Mouse (Mus musculus): ENCODE results near the gene Anxa5. TPM values are rescaled to one million over a fixed set of nuclear protein-coding genes. Genes with fewer than 3 reads are reported as not detected.

The Anxa5 gene
- total and polyA plus RNA-seq, 2 experiments from 2014 or later, result 41.2 to 47.2 TPM

- Histone ChIP-seq H3K27me3 (ENCODE audit: insufficient read depth, low read length) (no peaks in the 10 kb centered on the region), H3K9me3 (ENCODE audit: low read length) (no peaks in the 10 kb centered on the region), H3K4me2 (ENCODE audit: low read depth) (no peak overlapping the region), H3K4me3 (ENCODE audit: low read depth, low read length) (no peak overlapping the region), H3K36me3 (ENCODE audit: insufficient read depth) (no peaks in the 10 kb centered on the region), H3K9ac (no peak overlapping the region), H3K27ac (ENCODE audit: low read depth, low read length) (no peak overlapping the region), H3K4me1 (ENCODE audit: insufficient read depth) (no peaks in the 10 kb centered on the region)
- no peak for TF ChIP-seq CTCF (IDR thresholded peaks at IDR 0.05; ENCODE audit: low read depth)
- ATAC-seq (peak; percentile 48), DNase-seq (no peak)
- 42% methylated on average over 10 of the region's 10 CpGs for WGBS
Measured at GRCm38 (mm10) chr3:36505809-36506735, 30.4 kb upstream of the Anxa5 start.

GRCm38 (mm10) chr3:36505306-36505705, 29.6 kb upstream of the Anxa5 start:
- no peak overlapping the region for H3K4me3 ChIP-seq (ENCODE audit: low read depth, low read length)
- no peak overlapping the region for H3K9ac ChIP-seq
- ATAC-seq, result no peak
- H3K9me3 ChIP-seq (ENCODE audit: low read length), result no peaks in the 10 kb centered on the region
- H3K27me3 ChIP-seq (ENCODE audit: insufficient read depth, low read length), result no peaks in the 10 kb centered on the region
- DNase-seq, result no peak
- TF ChIP-seq CTCF (IDR thresholded peaks at IDR 0.05; ENCODE audit: low read depth), result no peak
- no peaks in the 10 kb centered on the region for H3K4me1 ChIP-seq (ENCODE audit: insufficient read depth)
- H3K27ac ChIP-seq (ENCODE audit: low read depth, low read length), result no peak overlapping the region
- 68% methylated on average over 8 of the region's 8 CpGs for WGBS
- no peaks in the 10 kb centered on the region for H3K36me3 ChIP-seq (ENCODE audit: insufficient read depth)
- no peak overlapping the region for H3K4me2 ChIP-seq (ENCODE audit: low read depth)

GRCm38 (mm10) chr3:36501546-36501945, 25.9 kb upstream of the Anxa5 start:
- ATAC-seq (no peak), DNase-seq (no peak)
- no peak overlapping the region for H3K4me3 ChIP-seq (ENCODE audit: low read depth, low read length)
- no peak overlapping the region for H3K4me2 ChIP-seq (ENCODE audit: low read depth)
- no peak overlapping the region for H3K27ac ChIP-seq (ENCODE audit: low read depth, low read length)
- no peaks in the 10 kb centered on the region for H3K9me3 ChIP-seq (ENCODE audit: low read length)
- 68% methylated on average over 7 of the region's 7 CpGs for WGBS
- no peak for TF ChIP-seq CTCF (IDR thresholded peaks at IDR 0.05; ENCODE audit: low read depth)
- no peak overlapping the region for H3K9ac ChIP-seq
- no peaks in the 10 kb centered on the region for H3K27me3 ChIP-seq (ENCODE audit: insufficient read depth, low read length)
- H3K36me3 ChIP-seq (ENCODE audit: insufficient read depth), result no peaks in the 10 kb centered on the region
- no peaks in the 10 kb centered on the region for H3K4me1 ChIP-seq (ENCODE audit: insufficient read depth)

- Histone ChIP-seq H3K36me3 (ENCODE audit: insufficient read depth) (no peaks in the 10 kb centered on the region), H3K4me1 (ENCODE audit: insufficient read depth) (no peaks in the 10 kb centered on the region), H3K9me3 (ENCODE audit: low read length) (no peaks in the 10 kb centered on the region), H3K4me3 (ENCODE audit: low read depth, low read length) (no peak overlapping the region), H3K27ac (ENCODE audit: low read depth, low read length) (no peak overlapping the region), H3K27me3 (ENCODE audit: insufficient read depth, low read length) (no peaks in the 10 kb centered on the region), H3K9ac (no peak overlapping the region), H3K4me2 (ENCODE audit: low read depth) (no peak overlapping the region)
- no peak for DNase-seq
- WGBS, result 90% methylated on average over 8 of the region's 8 CpGs
- ATAC-seq, result no peak
- no peak for TF ChIP-seq CTCF (IDR thresholded peaks at IDR 0.05; ENCODE audit: low read depth)
Measured at GRCm38 (mm10) chr3:36500976-36501375, 25.3 kb upstream of the Anxa5 start.

- no peaks in the 10 kb centered on the region for H3K36me3 ChIP-seq (ENCODE audit: insufficient read depth)
- ATAC-seq (no peak), DNase-seq (no peak)
- H3K27me3 ChIP-seq (ENCODE audit: insufficient read depth, low read length), result no peaks in the 10 kb centered on the region
- no peak overlapping the region for H3K9ac ChIP-seq
- TF ChIP-seq CTCF (IDR thresholded peaks at IDR 0.05; ENCODE audit: low read depth), result no peak
- no peak overlapping the region for H3K4me2 ChIP-seq (ENCODE audit: low read depth)
- no peaks in the 10 kb centered on the region for H3K9me3 ChIP-seq (ENCODE audit: low read length)
- H3K4me3 ChIP-seq (ENCODE audit: low read depth, low read length), result no peak overlapping the region
- H3K27ac ChIP-seq (ENCODE audit: low read depth, low read length), result no peak overlapping the region
- WGBS, result 94% methylated on average over 7 of the region's 7 CpGs
- no peaks in the 10 kb centered on the region for H3K4me1 ChIP-seq (ENCODE audit: insufficient read depth)
Measured at GRCm38 (mm10) chr3:36499418-36499817, 23.7 kb upstream of the Anxa5 start.

- 83% methylated on average over 6 of the region's 6 CpGs for WGBS
- DNase-seq, result no peak
- H3K9ac ChIP-seq, result no peak overlapping the region
- no peaks in the 10 kb centered on the region for H3K9me3 ChIP-seq (ENCODE audit: low read length)
- no peak overlapping the region for H3K27ac ChIP-seq (ENCODE audit: low read depth, low read length)
- H3K4me3 ChIP-seq (ENCODE audit: low read depth, low read length), result no peak overlapping the region
- no peak for ATAC-seq
- no peak overlapping the region for H3K4me2 ChIP-seq (ENCODE audit: low read depth)
- no peak for TF ChIP-seq CTCF (IDR thresholded peaks at IDR 0.05; ENCODE audit: low read depth)
- H3K36me3 ChIP-seq (ENCODE audit: insufficient read depth), result no peaks in the 10 kb centered on the region
- no peaks in the 10 kb centered on the region for H3K27me3 ChIP-seq (ENCODE audit: insufficient read depth, low read length)
- no peaks in the 10 kb centered on the region for H3K4me1 ChIP-seq (ENCODE audit: insufficient read depth)
Measured at GRCm38 (mm10) chr3:36498224-36498623, 22.5 kb upstream of the Anxa5 start.

- Histone ChIP-seq H3K9ac (no peak overlapping the region), H3K4me1 (ENCODE audit: insufficient read depth) (no peaks in the 10 kb centered on the region), H3K36me3 (ENCODE audit: insufficient read depth) (no peaks in the 10 kb centered on the region), H3K4me2 (ENCODE audit: low read depth) (no peak overlapping the region), H3K4me3 (ENCODE audit: low read depth, low read length) (no peak overlapping the region), H3K27ac (ENCODE audit: low read depth, low read length) (no peak overlapping the region), H3K9me3 (ENCODE audit: low read length) (no peaks in the 10 kb centered on the region), H3K27me3 (ENCODE audit: insufficient read depth, low read length) (no peaks in the 10 kb centered on the region)
- TF ChIP-seq CTCF (IDR thresholded peaks at IDR 0.05; ENCODE audit: low read depth), result peak; percentile 74
- ATAC-seq, result peak; percentile 77
- 15% methylated on average over 14 of the region's 14 CpGs for WGBS
- DNase-seq, result peak; percentile 83
Measured at GRCm38 (mm10) chr3:36496746-36497145, 21.1 kb upstream of the Anxa5 start.

Measured in forebrain, postnatal 0 days (tissue).